Mouse (Mus musculus): ENCODE measurements around the gene Abcg3. TPM values are rescaled to one million over a fixed set of nuclear protein-coding genes. Genes with fewer than 3 reads are reported as not detected.
"Not testable (repeated sequence)": the region's sequence is repeated elsewhere in the genome, so short reads cannot be mapped to it uniquely, and the experiment has no call there.

The Abcg3 gene
- polyA plus RNA-seq, 1 experiment, result 8.9 TPM

DNA sequence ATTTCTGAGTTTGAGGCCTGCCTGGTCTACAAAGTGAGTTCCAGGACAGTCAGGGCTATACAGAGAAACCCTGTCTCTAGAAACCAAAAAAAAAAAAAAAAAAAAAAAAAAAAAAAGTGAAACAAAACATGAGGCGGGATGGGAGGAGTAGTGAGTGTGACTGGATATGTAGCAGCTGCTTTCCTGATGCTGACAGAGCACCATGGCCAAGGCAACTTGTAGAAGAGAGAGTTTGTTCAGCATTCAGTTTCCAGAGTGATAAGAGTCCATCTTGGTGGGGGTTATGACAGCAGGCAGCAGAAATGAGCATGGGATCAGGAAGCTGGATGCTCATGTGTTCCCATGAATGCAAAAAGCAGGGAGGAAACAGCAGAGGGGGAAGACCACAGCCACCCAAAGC is 35.6 kb downstream of the Abcg3 start:
- Histone ChIP-seq H3K27ac (ENCODE audit: insufficient read depth, low read depth, low read length) (no peak overlapping the region), H3K4me1 (ENCODE audit: control insufficient read depth, insufficient read depth, low read length) (no peaks in the 10 kb centered on the region), H3K4me3 (ENCODE audit: insufficient read depth, low read length) (no peak overlapping the region)
- no peak for TF ChIP-seq CTCF (IDR thresholded peaks at IDR 0.05; ENCODE audit: low read depth, low read length)
- no peak for TF ChIP-seq POLR2A (IDR thresholded peaks at IDR 0.05; ENCODE audit: borderline replicate concordance, low read depth, low read length)

GRCm38 (mm10) chr5:104934148-104934547 is 48.4 kb downstream of the Abcg3 start:
- no peak for TF ChIP-seq CTCF (IDR thresholded peaks at IDR 0.05; ENCODE audit: low read depth, low read length)
- TF ChIP-seq POLR2A (IDR thresholded peaks at IDR 0.05; ENCODE audit: borderline replicate concordance, low read depth, low read length), result no peak
- Histone ChIP-seq H3K27ac (ENCODE audit: insufficient read depth, low read depth, low read length) (no peak overlapping the region), H3K4me1 (ENCODE audit: control insufficient read depth, insufficient read depth, low read length) (no peaks in the 10 kb centered on the region), H3K4me3 (ENCODE audit: insufficient read depth, low read length) (no peak overlapping the region)

DNA sequence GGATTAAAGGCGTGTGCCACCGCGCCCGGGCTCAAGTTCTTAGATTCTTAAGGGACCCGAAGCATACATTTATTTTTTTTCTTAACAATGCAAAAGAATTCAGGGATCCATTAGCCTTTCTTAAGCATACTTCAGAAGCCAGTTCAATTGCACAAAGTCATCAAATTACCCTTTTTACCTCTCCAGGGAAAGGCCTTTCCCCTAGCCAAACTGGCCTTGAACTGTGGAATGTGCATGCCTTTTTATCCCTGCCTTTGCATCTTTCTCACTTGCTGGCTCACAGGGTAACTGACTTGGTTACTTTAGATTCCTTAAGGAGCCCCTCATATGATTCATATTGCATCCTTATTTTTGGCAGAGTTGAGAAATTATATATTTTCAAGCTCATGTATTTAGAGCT is 76.0 kb downstream of the Abcg3 start:
- not testable (repeated sequence) for H3K27ac ChIP-seq (ENCODE audit: insufficient read depth, low read depth, low read length); H3K4me1 ChIP-seq (ENCODE audit: control insufficient read depth, insufficient read depth, low read length); H3K4me3 ChIP-seq (ENCODE audit: insufficient read depth, low read length)

Other genes with a start within 250 kb of the Abcg3 start
- gene Zfp951, start 122.6 kb downstream of the Abcg3 start, polyA plus RNA-seq (2012; ENCODE audit: insufficient read depth, insufficient read length, missing spikeins), result 6.3 and 6.9 TPM in 2 replicates
- 28.3 and 33.0 TPM in 2 replicates for gene Gbp9, start 156.8 kb upstream of the Abcg3 start, polyA plus RNA-seq (2012; ENCODE audit: insufficient read depth, insufficient read length, missing spikeins)
- 2.1 and 4.1 TPM in 2 replicates for gene Gbp8, start 156.8 kb upstream of the Abcg3 start, polyA plus RNA-seq (2012; ENCODE audit: insufficient read depth, insufficient read length, missing spikeins)
- 1.8 and 2.5 TPM in 2 replicates for gene Gbp4, start 156.9 kb upstream of the Abcg3 start, polyA plus RNA-seq (2012; ENCODE audit: insufficient read depth, insufficient read length, missing spikeins)

Data from bone marrow macrophage, adult 2 months (primary cell).